Mouse (Mus musculus): ENCODE data around the gene Plxdc1. TPM values are rescaled to one million over a fixed set of nuclear protein-coding genes. Genes with fewer than 3 reads are reported as not detected.
"Not testable (repeated sequence)": the region's sequence is repeated elsewhere in the genome, so short reads cannot be mapped to it uniquely, and the experiment has no call there.

Plxdc1 gene
- total RNA-seq, 2 experiments from 2014 or later: 35.2 to 37.1 TPM

- Histone ChIP-seq H3K4me3 (no peak overlapping the region), H3K27ac (no peak overlapping the region)
- intact Hi-C loops (cut with DNase I): no loop called here
- no peak for DNase-seq (ENCODE audit: extremely low spot score in 1 of 2, low spot score in 2 of 2)
- TF ChIP-seq CTCF (IDR thresholded peaks at IDR 0.05): no peak
These were observed 36.4 kb downstream of the Plxdc1 start for GRCm38 (mm10) chr11:97949703-97950475.

- intact Hi-C loops (cut with DNase I): no loop called here
- peak; percentile 46 for TF ChIP-seq CTCF (IDR thresholded peaks at IDR 0.05)
- DNase-seq (ENCODE audit: extremely low spot score in 1 of 2, low spot score in 2 of 2): peak in 1 of 2 experiments; percentile 39
- no peak overlapping the region for H3K4me3 ChIP-seq
- H3K27ac ChIP-seq: no peak overlapping the region
These were observed 38.8 kb downstream of the Plxdc1 start for GRCm38 (mm10) chr11:97947426-97947825.

- intact Hi-C loops (cut with DNase I): loop anchor here (2.0 kb wide), 1 partner anchor 25 kb away; no protein-coding TSS in a partner anchor
- peak overlapping the region; percentile 50; the same call in 1 of the 2 replicates for H3K27ac ChIP-seq
- not testable (repeated sequence) for H3K4me3 ChIP-seq; DNase-seq (ENCODE audit: extremely low spot score in 1 of 2, low spot score in 2 of 2)
These were observed 40.4 kb downstream of the Plxdc1 start for GRCm38 (mm10) chr11:97945738-97946289.

- peak in 1 of 2 experiments; percentile 42 for DNase-seq (ENCODE audit: extremely low spot score in 1 of 2, low spot score in 2 of 2)
- intact Hi-C loops (cut with DNase I): loop anchor here (2.0 kb wide), 1 partner anchor 26 kb away; no protein-coding TSS in a partner anchor
- TF ChIP-seq CTCF (IDR thresholded peaks at IDR 0.05): no peak
These were observed 41.2 kb downstream of the Plxdc1 start for GRCm38 (mm10) chr11:97945031-97945430.

GRCm38 (mm10) chr11:97943256-97943655 is 43.0 kb downstream of the Plxdc1 start:
- no peak overlapping the region for H3K4me3 ChIP-seq
- no peak for TF ChIP-seq CTCF (IDR thresholded peaks at IDR 0.05)
- no peak for DNase-seq (ENCODE audit: extremely low spot score in 1 of 2, low spot score in 2 of 2)
- no peak overlapping the region for H3K27ac ChIP-seq
- intact Hi-C loops (cut with DNase I): no loop called here

More at GRCm38 (mm10) chr11:97945031-97945430, 41.2 kb downstream of the Plxdc1 start:
- no peak overlapping the region for H3K4me3 ChIP-seq
- peak overlapping the region; percentile 61; the same call in 1 of the 2 replicates for H3K27ac ChIP-seq

GRCm38 (mm10) chr11:97942420-97943111 is 43.7 kb downstream of the Plxdc1 start:
- Histone ChIP-seq H3K27ac (no peak overlapping the region), H3K4me3 (no peak overlapping the region)
- TF ChIP-seq CTCF (IDR thresholded peaks at IDR 0.05): no peak
- intact Hi-C loops (cut with DNase I): no loop called here
- no peak for DNase-seq (ENCODE audit: extremely low spot score in 1 of 2, low spot score in 2 of 2)

GRCm38 (mm10) chr11:97937469-97938105 is 48.7 kb downstream of the Plxdc1 start:
- TF ChIP-seq CTCF (IDR thresholded peaks at IDR 0.05): no peak
- intact Hi-C loops (cut with DNase I): loop anchor here (2.0 kb wide), 1 partner anchor 49 kb away; the partner anchor contains the start of gene Plxdc1
- no peak overlapping the region for H3K4me3 ChIP-seq
- no peak for DNase-seq (ENCODE audit: extremely low spot score in 1 of 2, low spot score in 2 of 2)
- no peak overlapping the region for H3K27ac ChIP-seq

- intact Hi-C loops (cut with DNase I): loop anchor here (2.0 kb wide), 1 partner anchor 50 kb away; the partner anchor contains the start of gene Plxdc1
- no peak overlapping the region for H3K27ac ChIP-seq
- TF ChIP-seq CTCF (IDR thresholded peaks at IDR 0.05): peak; percentile 67
- H3K4me3 ChIP-seq: no peak overlapping the region
- peak in 1 of 2 experiments; percentile 40 for DNase-seq (ENCODE audit: extremely low spot score in 1 of 2, low spot score in 2 of 2)
These were observed 49.5 kb downstream of the Plxdc1 start for GRCm38 (mm10) chr11:97936758-97937157.

- intact Hi-C loops (cut with DNase I): loop anchor here (2.0 kb wide), 1 partner anchor 51 kb away; the partner anchor contains the start of gene Plxdc1
- no peak for TF ChIP-seq CTCF (IDR thresholded peaks at IDR 0.05)
- H3K27ac ChIP-seq: no peak overlapping the region
- no peak for DNase-seq (ENCODE audit: extremely low spot score in 1 of 2, low spot score in 2 of 2)
- H3K4me3 ChIP-seq: no peak overlapping the region
These were observed 50.2 kb downstream of the Plxdc1 start for GRCm38 (mm10) chr11:97935913-97936575.

- Histone ChIP-seq H3K4me3 (no peak overlapping the region), H3K27ac (no peak overlapping the region)
- intact Hi-C loops (cut with DNase I): no loop called here
- DNase-seq (ENCODE audit: extremely low spot score in 1 of 2, low spot score in 2 of 2): no peak
- no peak for TF ChIP-seq CTCF (IDR thresholded peaks at IDR 0.05)
These were observed 52.7 kb downstream of the Plxdc1 start for GRCm38 (mm10) chr11:97933553-97933952.

- Histone ChIP-seq H3K27ac (no peak overlapping the region), H3K4me3 (no peak overlapping the region)
- intact Hi-C loops (cut with DNase I): no loop called here
- DNase-seq (ENCODE audit: extremely low spot score in 1 of 2, low spot score in 2 of 2): no peak
- TF ChIP-seq CTCF (IDR thresholded peaks at IDR 0.05): no peak
These were observed 57.3 kb downstream of the Plxdc1 start for GRCm38 (mm10) chr11:97928905-97929304.

Measured in left cerebral cortex, adult 2 months (tissue).